Mouse (Mus musculus) CH12.LX (cell line): ENCODE data around the gene Dnah17. TPM values are rescaled to one million over a fixed set of nuclear protein-coding genes. Genes with fewer than 3 reads are reported as not detected.
A peak's percentile ranks its signal among the peaks of the same experiment; 100 is the strongest.

Source experiments
- DNase-seq: peaks from one replicate; pipeline ENCODE4 v3.0.0-alpha.2; 2013; ENCODE audit errors: extremely low read depth
- H3K27ac ChIP-seq: 2 replicates; pipeline ENCODE4 v1.5.1; 2012; ENCODE audit warnings: low read depth, mild to moderate bottlenecking, control low read depth, moderate library complexity; ENCODE audit not compliant: insufficient read depth
- H3K27me3 ChIP-seq: replicated peaks from 2 replicates; pipeline ENCODE3; 2012; ENCODE audit warnings: inconsistent platforms
- H3K36me3 ChIP-seq, 2 experiments: replicated peaks in 1 of 2; 2 replicates each; pipeline versions ENCODE3 to v1.6.1; 2012; ENCODE audit warnings: inconsistent platforms in 1 of 2, low read length in 1 of 2, mild to moderate bottlenecking in 1 of 2, mixed read lengths in 1 of 2, moderate library complexity in 1 of 2; ENCODE audit not compliant: control insufficient read depth in 1 of 2, insufficient read depth in 1 of 2
- H3K4me1 ChIP-seq, 2 experiments: 2 replicates each; pipeline ENCODE4 v1.6.1; 2012; ENCODE audit warnings: inconsistent platforms in 1 of 2, moderate library complexity in 1 of 2; ENCODE audit not compliant: insufficient read depth in 2 of 2, control insufficient read depth in 1 of 2
- H3K4me2 ChIP-seq: 2 replicates; pipeline ENCODE4 v1.6.1; 2012; ENCODE audit warnings: low read depth, mild to moderate bottlenecking, control low read depth; ENCODE audit not compliant: poor library complexity, insufficient read depth, severe bottlenecking
- H3K4me3 ChIP-seq, 3 experiments: fragments of 150-350 bp in 1 of 3; sonication (generic) in 1 of 3; replicated peaks in 1 of 3; 2 replicates each; pipeline versions ENCODE3 to v1.5.1; 2011 to 2012; ENCODE audit warnings: low read depth in 2 of 3, low read length in 2 of 3, mild to moderate bottlenecking in 2 of 3, moderate library complexity in 2 of 3, control low read depth in 1 of 3, improper control_type of control experiment in 1 of 3, inconsistent platforms in 1 of 3, mixed read lengths in 1 of 3; ENCODE audit not compliant: poor library complexity in 1 of 3
- H3K79me2 ChIP-seq: replicated peaks from 2 replicates; pipeline ENCODE4 v1.6.1; 2012; ENCODE audit warnings: mild to moderate bottlenecking, moderate library complexity; ENCODE audit not compliant: control insufficient read depth, poor library complexity, insufficient read depth, severe bottlenecking; ENCODE audit errors: extremely low read depth
- H3K9ac ChIP-seq: 2 replicates; pipeline ENCODE4 v1.6.1; 2012; ENCODE audit warnings: low read depth, mild to moderate bottlenecking, control low read depth, moderate library complexity; ENCODE audit not compliant: insufficient read depth
- H3K9me3 ChIP-seq: replicated peaks from 2 replicates; pipeline ENCODE3; 2012; ENCODE audit warnings: low read length, inconsistent platforms, mixed read lengths
- BHLHE40 ChIP-seq: IDR thresholded peaks from 2 replicates; pipeline ENCODE4 v1.6.1; 2011; ENCODE audit warnings: mild to moderate bottlenecking, low read depth, low read length, improper control_type of control experiment
- CHD1 ChIP-seq: IDR thresholded peaks from 2 replicates; pipeline ENCODE4 v1.6.1; 2012; ENCODE audit warnings: low read depth, low read length, improper control_type of control experiment, inconsistent platforms
- CTCF ChIP-seq, 2 experiments: IDR thresholded peaks in 1 of 2; conservative IDR thresholded peaks in 1 of 2; 2 replicates each; pipeline ENCODE4 v1.5.1; 2011 to 2012; ENCODE audit warnings: low read depth in 2 of 2, low read length in 2 of 2, improper control_type of control experiment in 1 of 2, inconsistent platforms in 1 of 2, mild to moderate bottlenecking in 1 of 2, moderate library complexity in 1 of 2
- ELF1 ChIP-seq: IDR thresholded peaks from 2 replicates; pipeline ENCODE4 v1.6.1; 2014; ENCODE audit warnings: low read depth, mild to moderate bottlenecking, inconsistent platforms, low read length, improper control_type of control experiment
- EP300 ChIP-seq: IDR thresholded peaks from 2 replicates; pipeline ENCODE4 v1.6.1; 2011; ENCODE audit warnings: low read length, improper control_type of control experiment
- ETS1 ChIP-seq: conservative IDR thresholded peaks from 2 replicates; pipeline ENCODE4 v1.6.1; 2012; ENCODE audit warnings: low read depth, mild to moderate bottlenecking, inconsistent platforms, low read length, improper control_type of control experiment, moderate library complexity
- TBP ChIP-seq: conservative IDR thresholded peaks from 2 replicates; pipeline ENCODE4 v1.6.1; 2011; ENCODE audit warnings: low read depth, low read length, improper control_type of control experiment
- TCF12 ChIP-seq: IDR thresholded peaks from 2 replicates; pipeline ENCODE4 v1.6.1; 2014; ENCODE audit warnings: low read depth, mild to moderate bottlenecking, inconsistent platforms, low read length, improper control_type of control experiment
- USF1 ChIP-seq: IDR thresholded peaks from 2 replicates; pipeline ENCODE4 v1.6.1; 2014; ENCODE audit warnings: low read depth, mild to moderate bottlenecking, inconsistent platforms, low read length, improper control_type of control experiment
- ZC3H11A ChIP-seq: IDR thresholded peaks from 2 replicates; pipeline ENCODE4 v1.6.1; 2012; ENCODE audit warnings: low read depth, mild to moderate bottlenecking, inconsistent platforms, low read length, improper control_type of control experiment
- dilution Hi-C: fragments of 300-500 bp; cut with MboI; formaldehyde crosslinking; loops from 2 replicates; pipeline ENCODE4 v1.14.3; 2020; ENCODE audit warnings: low sequenced_read_pairs; ENCODE audit not compliant: extremely low pct_unique_long_range_greater_than_20kb, extremely low pct_ligation_motif_present
- in situ Hi-C: fragments of 300-500 bp; cut with MboI; formaldehyde crosslinking; loops from 3 replicates; pipeline ENCODE4 v1.14.3; 2019; ENCODE audit warnings: low sequenced_read_pairs, low pct_ligation_motif_present, low pct_unique_long_range_greater_than_20kb, mixed read lengths
- polyA plus RNA-seq: library from polyadenylated mRNA; unstranded; fragments of >175 nt; gene quantifications from 2 replicates; pipeline ENCODE4 v1.2.1, GENCODE M21; 2012; ENCODE audit warnings: low read depth; ENCODE audit not compliant: insufficient read length
- total RNA-seq, 2 experiments: library from RNA; depleted of rRNA; stranded (reverse); fragments of 300-350 nt in 1 of 2; fragments of >200 nt in 1 of 2; gene quantifications; 2 replicates each; pipeline ENCODE4 v1.2.3; 2012 to 2014

Gene Dnah17
- total and polyA plus RNA-seq, 3 experiments, result 0.08 to 0.23 TPM; not detected in 1

DNA sequence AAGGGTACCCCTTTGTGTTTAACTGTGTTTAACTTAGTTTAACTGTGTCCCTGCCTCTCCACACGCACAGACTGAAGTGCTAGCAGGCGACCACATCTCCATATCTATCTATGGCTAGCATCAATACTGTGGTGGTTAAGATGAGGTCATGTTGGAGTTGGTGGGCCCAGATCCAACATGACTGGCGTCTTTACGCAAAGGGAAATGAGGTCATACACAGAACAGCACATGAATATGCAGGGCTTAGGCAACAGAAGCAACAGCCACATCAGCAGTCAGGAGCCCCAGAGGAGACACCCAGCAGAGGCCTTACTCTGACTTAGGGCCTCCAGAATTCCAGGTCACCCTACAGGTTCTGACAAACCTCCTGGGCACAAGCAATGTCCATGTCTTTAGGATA is 22.5 kb upstream of the Dnah17 start:
- DNase-seq, result no peak
- peaks cover 18 to 39% of the 10 kb centered on the region in 2 experiments for H3K4me1 ChIP-seq
- H3K79me2 ChIP-seq, result no peaks in the 10 kb centered on the region
- no peak overlapping the region for H3K27ac ChIP-seq
- dilution Hi-C loops, result no loop called here
- TF ChIP-seq TCF12 (no peak), BHLHE40 (0 out of 2 replicates have a peak, but pooled peaks have one; percentile 16), ETS1 (peak; percentile 59)
- no peak overlapping the region for H3K4me2 ChIP-seq
- H3K9ac ChIP-seq, result no peak overlapping the region
- in situ Hi-C loops, result no loop called here
- H3K9me3 ChIP-seq, result peaks cover 25% of the 10 kb centered on the region
- H3K4me3 ChIP-seq, result no peak overlapping the region
- no peaks in the 10 kb centered on the region for H3K27me3 ChIP-seq
- H3K36me3 ChIP-seq, result peaks cover 0 to 5% of the 10 kb centered on the region in 2 experiments

DNA sequence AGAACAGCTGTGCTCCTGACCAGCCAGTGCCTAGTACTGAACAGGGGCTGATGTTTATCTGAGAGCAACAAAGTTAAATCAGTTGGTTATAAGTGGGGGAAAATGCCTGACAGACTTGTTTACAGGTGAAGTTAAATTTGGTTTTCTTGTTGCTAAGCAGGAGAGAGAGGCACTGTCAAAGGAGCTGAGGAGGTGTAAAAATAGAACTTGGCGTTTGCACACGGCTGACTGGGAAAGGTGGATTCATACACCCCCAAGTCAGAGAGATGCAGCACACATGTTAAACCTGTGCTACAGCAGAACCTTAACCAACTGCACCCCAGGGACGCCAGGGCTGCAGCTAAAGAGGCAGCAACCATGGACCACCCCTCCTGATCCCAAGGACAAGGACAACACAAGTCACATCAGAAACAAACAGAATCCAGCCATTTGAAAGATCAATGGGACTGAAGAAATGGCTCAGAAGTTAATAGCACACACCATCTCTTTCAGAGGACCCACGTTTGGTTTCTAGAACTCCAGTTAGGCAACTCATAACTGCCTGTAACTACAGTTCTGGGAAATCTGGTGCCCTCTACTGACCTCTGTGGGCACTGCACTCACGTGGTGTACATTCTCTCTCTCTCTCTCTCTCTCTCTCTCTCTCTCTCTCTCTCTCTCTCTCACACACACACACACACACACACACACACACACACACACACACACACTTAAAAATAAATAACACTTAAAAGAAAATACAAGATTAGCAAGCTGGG is 21.2 kb upstream of the Dnah17 start:
- Histone ChIP-seq H3K27me3 (no peaks in the 10 kb centered on the region), H3K4me2 (no peak overlapping the region)
- dilution Hi-C loops, result no loop called here

DNA sequence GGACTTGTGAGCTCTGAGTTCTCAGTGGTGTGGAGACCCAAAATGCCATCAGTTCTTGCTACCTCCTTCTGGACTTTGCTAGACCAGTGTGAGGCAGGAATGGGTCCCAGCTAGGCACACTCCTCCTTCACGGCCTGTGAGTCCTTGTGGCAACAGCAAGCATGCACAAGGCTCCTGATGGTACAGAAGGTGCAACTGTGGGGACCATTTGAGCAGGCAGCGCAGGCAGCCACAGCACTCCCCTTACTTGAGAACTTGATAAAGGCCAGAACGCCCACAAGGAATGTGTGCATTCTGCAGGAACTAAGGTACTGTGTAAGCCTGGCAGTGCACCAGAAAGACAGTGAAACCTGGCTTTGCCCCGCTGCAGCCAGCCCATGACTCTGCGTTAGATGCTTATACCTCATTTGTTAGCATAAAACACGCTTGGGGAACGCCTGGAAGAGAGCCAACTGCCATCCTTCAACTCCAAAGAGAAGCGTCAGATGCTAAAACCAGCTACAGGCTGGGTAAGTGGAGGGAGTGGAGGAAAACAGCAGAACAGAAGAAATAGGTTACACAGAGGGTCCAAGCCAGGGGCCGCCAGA is 19.8 kb upstream of the Dnah17 start:
- DNase-seq, result no peak
- peaks cover 0 to 9% of the 10 kb centered on the region in 2 experiments for H3K36me3 ChIP-seq
- dilution Hi-C loops (no loop called here), in situ Hi-C loops (no loop called here)
- no peak overlapping the region for H3K27ac ChIP-seq
- no peak for TF ChIP-seq ZC3H11A
- TF ChIP-seq EP300, result no peak
- TF ChIP-seq USF1, result no peak
- no peak for TF ChIP-seq ELF1
- TF ChIP-seq TBP, result no peak
- H3K9ac ChIP-seq, result no peak overlapping the region
- no peaks in the 10 kb centered on the region for H3K27me3 ChIP-seq
- H3K79me2 ChIP-seq, result no peaks in the 10 kb centered on the region
- H3K4me1 ChIP-seq, result peaks cover 15 to 34% of the 10 kb centered on the region in 2 experiments
- no peak overlapping the region for H3K4me3 ChIP-seq
- no peak overlapping the region for H3K4me2 ChIP-seq
- peaks cover 16% of the 10 kb centered on the region for H3K9me3 ChIP-seq

More for the DNA sequence above, 21.2 kb upstream of the Dnah17 start:
- no peak overlapping the region for H3K9ac ChIP-seq
- no peak overlapping the region for H3K4me3 ChIP-seq
- TF ChIP-seq CTCF (conservative IDR thresholded peaks at IDR 0.05 in 1 of 2, IDR thresholded peaks at IDR 0.05 in 1 of 2; ENCODE audit: low read depth in 2 of 2, low read length in 2 of 2) (peak in 1 of 2 experiments; percentile 33; a peak in 2 of 4 replicates), CHD1 (no peak)
- no peak for DNase-seq
- in situ Hi-C loops, result no loop called here
- no peak overlapping the region for H3K27ac ChIP-seq
- peaks cover 0 to 9% of the 10 kb centered on the region in 2 experiments for H3K36me3 ChIP-seq
- H3K9me3 ChIP-seq, result peaks cover 25% of the 10 kb centered on the region
- H3K79me2 ChIP-seq, result no peaks in the 10 kb centered on the region
- peaks cover 6 to 34% of the 10 kb centered on the region in 2 experiments for H3K4me1 ChIP-seq
